Mouse (Mus musculus): Measurements from ENCODE around the gene Nme7.

DNA sequence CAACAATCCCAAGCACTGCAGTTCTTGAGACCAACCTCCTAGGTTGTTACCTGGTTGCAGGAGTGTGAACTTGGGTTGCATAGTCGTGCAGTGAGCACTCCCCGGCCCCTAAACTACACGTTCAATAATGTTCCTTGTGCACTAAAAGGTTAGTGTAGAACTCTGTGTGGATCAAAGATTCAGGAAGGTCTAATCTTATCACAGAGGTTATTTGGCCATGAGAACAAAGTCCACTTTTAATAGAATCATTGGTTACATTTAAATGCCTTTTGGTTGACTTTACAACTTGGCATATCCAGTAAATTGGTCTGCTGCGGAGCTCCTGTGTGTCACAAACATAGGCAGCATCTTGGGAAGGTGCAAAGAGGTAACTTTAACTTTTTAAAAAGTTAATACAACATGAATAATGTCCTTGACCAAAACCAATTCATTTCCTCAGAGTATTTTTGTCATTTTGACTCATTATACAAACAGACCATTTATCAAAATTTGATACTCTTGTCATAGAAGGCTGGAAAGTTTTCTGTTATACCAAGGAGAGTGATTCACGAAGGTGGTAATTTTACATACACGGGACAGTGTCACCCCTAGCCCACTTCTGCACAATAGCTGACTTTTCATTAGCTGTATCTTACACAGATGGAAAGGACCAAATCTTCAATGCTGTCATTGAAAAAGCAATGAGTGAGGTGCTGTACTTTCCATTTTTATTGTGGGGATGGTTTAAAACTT, 116.9 kb downstream of the Nme7 start:
- TF ChIP-seq CTCF (conservative IDR thresholded peaks at IDR 0.05; ENCODE audit: low read length) = no peak
- TF ChIP-seq NANOG (IDR thresholded peaks at IDR 0.05; ENCODE audit: borderline replicate concordance, low read length) = no peak
- no peak for TF ChIP-seq POU5F1 (IDR thresholded peaks at IDR 0.05; ENCODE audit: borderline replicate concordance, low read length)

Data from E14TG2a.4 (cell line).